Mouse (Mus musculus): ENCODE data around the gene Klc1.
A peak's percentile ranks its signal among the peaks of the same experiment; 100 is the strongest.
"Not testable (repeated sequence)": the region's sequence is repeated elsewhere in the genome, so short reads cannot be mapped to it uniquely, and the experiment has no call there.

Klc1 gene

GRCm38 (mm10) chr12:111758381-111759175, at the start of gene Klc1:
Gene Klc1 (plus strand): TSS chr12:111758849.
- DNase-seq (ENCODE audit: low spot score) = no peak

- no peak for DNase-seq (ENCODE audit: low spot score)
These were observed 48.6 kb upstream of the Klc1 start for GRCm38 (mm10) chr12:111710091-111710490.

GRCm38 (mm10) chr12:111712476-111712875, 46.2 kb upstream of the Klc1 start:
- no peak for DNase-seq (ENCODE audit: low spot score)

GRCm38 (mm10) chr12:111713004-111713651, 45.5 kb upstream of the Klc1 start, which contains the start of the genes Bag5 and Apopt1:
Gene Bag5 (minus strand): TSS chr12:111713257.
Gene Apopt1 (plus strand): TSS chr12:111713261.
- peak; percentile 70 for DNase-seq (ENCODE audit: low spot score)

GRCm38 (mm10) chr12:111713880-111714279, 44.8 kb upstream of the Klc1 start:
- DNase-seq (ENCODE audit: low spot score) = not testable (repeated sequence)

- DNase-seq (ENCODE audit: low spot score) = no peak
These were observed 42.1 kb upstream of the Klc1 start for GRCm38 (mm10) chr12:111716505-111716904.

GRCm38 (mm10) chr12:111718656-111719055, 40.0 kb upstream of the Klc1 start:
- DNase-seq (ENCODE audit: low spot score) = no peak

GRCm38 (mm10) chr12:111720222-111720621, 38.4 kb upstream of the Klc1 start:
- no peak for DNase-seq (ENCODE audit: low spot score)

GRCm38 (mm10) chr12:111722654-111723053, 36.0 kb upstream of the Klc1 start:
- no peak for DNase-seq (ENCODE audit: low spot score)

GRCm38 (mm10) chr12:111724638-111725337, 33.9 kb upstream of the Klc1 start:
- DNase-seq (ENCODE audit: low spot score) = no peak

GRCm38 (mm10) chr12:111725338-111726121, 33.1 kb upstream of the Klc1 start:
- DNase-seq (ENCODE audit: low spot score) = no peak

- no peak for DNase-seq (ENCODE audit: low spot score)
These were observed 32.6 kb upstream of the Klc1 start for GRCm38 (mm10) chr12:111726122-111726463.

GRCm38 (mm10) chr12:111727956-111728355, 30.7 kb upstream of the Klc1 start:
- no peak for DNase-seq (ENCODE audit: low spot score)

GRCm38 (mm10) chr12:111731822-111732807, 26.5 kb upstream of the Klc1 start:
- peak; percentile 46 for DNase-seq (ENCODE audit: low spot score)

- DNase-seq (ENCODE audit: low spot score) = no peak
These were observed 25.7 kb upstream of the Klc1 start for GRCm38 (mm10) chr12:111732921-111733320.

GRCm38 (mm10) chr12:111734912-111735311, 23.7 kb upstream of the Klc1 start:
- DNase-seq (ENCODE audit: low spot score) = no peak

GRCm38 (mm10) chr12:111736676-111737075, 22.0 kb upstream of the Klc1 start:
- DNase-seq (ENCODE audit: low spot score) = not testable (repeated sequence)

- no peak for DNase-seq (ENCODE audit: low spot score)
These were observed 21.3 kb upstream of the Klc1 start for GRCm38 (mm10) chr12:111737370-111737769.

GRCm38 (mm10) chr12:111738754-111739153, 19.9 kb upstream of the Klc1 start:
- DNase-seq (ENCODE audit: low spot score) = no peak

- DNase-seq (ENCODE audit: low spot score) = no peak
These were observed 17.3 kb upstream of the Klc1 start for GRCm38 (mm10) chr12:111741338-111741737.

GRCm38 (mm10) chr12:111743419-111743818, 15.2 kb upstream of the Klc1 start:
- DNase-seq (ENCODE audit: low spot score) = no peak
